Mouse (Mus musculus): ENCODE results near the gene Efl1. TPM values are rescaled to one million over a fixed set of nuclear protein-coding genes. Genes with fewer than 3 reads are reported as not detected.

Gene Efl1
- polyA plus RNA-seq, 1 experiment from 2014 or later = 20.1 TPM

GRCm38 (mm10) chr7:82794542-82794941 is 146.1 kb downstream of the Efl1 start:
- H3K4me2 ChIP-seq = no peak overlapping the region
- H3K9ac ChIP-seq = no peak overlapping the region
- H3K36me3 ChIP-seq = no peaks in the 10 kb centered on the region
- no peak overlapping the region for H3K27ac ChIP-seq
- 22% methylated on average over 1 of the region's 1 CpGs for WGBS
- H3K9me3 ChIP-seq (replicated peaks) = no peaks in the 10 kb centered on the region
- H3K27me3 ChIP-seq = no peaks in the 10 kb centered on the region
- no peak overlapping the region for H3K4me3 ChIP-seq (replicated peaks)
- ATAC-seq (replicated peaks; ENCODE audit: low FRiP score) = no peak
- no peaks in the 10 kb centered on the region for H3K4me1 ChIP-seq

- WGBS = 32% methylated on average over 4 of the region's 4 CpGs
Measured at GRCm38 (mm10) chr7:82802206-82802605, 153.8 kb downstream of the Efl1 start.

DNA sequence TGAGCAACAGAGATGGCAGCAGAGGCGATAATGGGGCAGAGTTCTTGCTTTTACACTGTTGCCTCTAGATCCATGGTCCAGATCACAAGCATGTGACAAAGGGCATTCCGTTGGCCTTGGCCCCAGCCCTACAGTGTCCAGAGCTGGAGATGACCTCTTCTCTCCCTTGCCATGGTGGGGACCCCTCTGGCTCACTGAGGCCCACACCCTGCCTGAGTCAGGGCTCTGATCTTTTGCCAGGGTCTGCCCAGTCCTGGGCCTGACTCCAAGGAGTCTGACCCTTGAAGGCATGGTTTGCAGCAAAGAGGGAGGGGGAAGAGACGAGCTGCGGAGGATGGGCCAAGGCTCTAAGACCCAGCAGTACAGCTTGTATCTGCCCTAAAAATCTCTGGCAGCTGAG is 159.8 kb downstream of the Efl1 start:
- Histone ChIP-seq H3K36me3 (no peaks in the 10 kb centered on the region), H3K27ac (no peak overlapping the region), H3K4me2 (no peak overlapping the region), H3K27me3 (peaks cover 8% of the 10 kb centered on the region; the same call in 1 of the 2 replicates), H3K4me3 (replicated peaks) (no peak overlapping the region), H3K9me3 (replicated peaks) (no peaks in the 10 kb centered on the region), H3K9ac (no peak overlapping the region), H3K4me1 (peaks cover 19% of the 10 kb centered on the region)
- WGBS = 75% methylated on average over 4 of the region's 4 CpGs
- no peak; the same call in 1 of the 2 replicates for ATAC-seq (replicated peaks; ENCODE audit: low FRiP score)

More at GRCm38 (mm10) chr7:82802206-82802605, 153.8 kb downstream of the Efl1 start:
- Histone ChIP-seq H3K9ac (no peak overlapping the region), H3K27ac (no peak overlapping the region), H3K4me1 (no peaks in the 10 kb centered on the region), H3K4me2 (no peak overlapping the region), H3K4me3 (replicated peaks) (no peak overlapping the region), H3K27me3 (no peaks in the 10 kb centered on the region), H3K36me3 (no peaks in the 10 kb centered on the region), H3K9me3 (replicated peaks) (no peaks in the 10 kb centered on the region)
- no peak for ATAC-seq (replicated peaks; ENCODE audit: low FRiP score)

DNA sequence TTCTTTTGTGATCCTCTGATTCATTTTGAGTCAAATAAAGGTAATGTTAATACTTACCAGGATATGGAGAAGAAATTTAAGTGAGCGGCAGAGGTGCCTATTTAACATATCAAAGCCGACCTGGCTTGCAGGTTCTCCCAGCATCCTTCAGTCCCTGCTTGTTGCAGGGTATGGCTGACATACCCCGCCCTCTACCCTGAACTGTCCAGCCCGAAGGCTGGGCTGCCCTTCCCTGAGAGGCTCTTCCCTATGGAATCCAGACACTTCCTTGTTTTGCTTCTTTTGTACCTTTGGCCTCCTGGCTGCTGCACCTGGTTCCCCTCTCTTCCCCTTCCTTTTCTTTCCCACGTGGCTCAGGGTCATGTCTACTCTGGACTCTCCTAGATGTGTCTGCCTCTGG is 160.7 kb downstream of the Efl1 start:
- ATAC-seq (replicated peaks; ENCODE audit: low FRiP score) = no peak
- no peaks in the 10 kb centered on the region for H3K36me3 ChIP-seq
- peaks cover 8% of the 10 kb centered on the region; the same call in 1 of the 2 replicates for H3K27me3 ChIP-seq
- WGBS = 58% methylated on average over 5 of the region's 5 CpGs
- no peaks in the 10 kb centered on the region for H3K9me3 ChIP-seq (replicated peaks)
- no peak overlapping the region for H3K4me2 ChIP-seq
- no peak overlapping the region for H3K27ac ChIP-seq
- H3K4me1 ChIP-seq = peaks cover 19% of the 10 kb centered on the region
- no peak overlapping the region for H3K4me3 ChIP-seq (replicated peaks)
- no peak overlapping the region for H3K9ac ChIP-seq

DNA sequence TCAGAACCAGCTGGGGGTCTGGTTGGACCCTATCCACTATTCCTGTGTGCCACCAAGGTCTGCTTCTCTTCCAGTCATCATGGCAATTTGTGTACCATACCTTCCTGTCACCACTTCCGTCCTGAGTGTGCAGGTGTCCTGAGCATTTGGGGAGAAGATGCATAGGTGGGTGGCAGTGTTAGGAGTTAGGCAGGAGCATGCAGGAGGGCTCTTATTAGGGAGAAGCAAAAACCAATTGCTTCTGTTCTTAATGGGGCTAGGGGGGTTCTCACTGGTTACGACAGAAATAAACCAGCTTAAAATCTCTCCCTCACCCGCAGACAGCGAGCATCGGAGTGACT is 162.4 kb downstream of the Efl1 start:
- peaks cover 8% of the 10 kb centered on the region; the same call in 1 of the 2 replicates for H3K27me3 ChIP-seq
- 39% methylated on average over 5 of the region's 5 CpGs for WGBS
- H3K4me2 ChIP-seq = peak overlapping the region; percentile 48; the same call in 1 of the 2 replicates
- no peak overlapping the region for H3K9ac ChIP-seq
- H3K4me1 ChIP-seq = peaks cover 19% of the 10 kb centered on the region
- 0 out of 2 replicates have a peak overlapping the region, but pooled peaks have one; percentile 30 for H3K27ac ChIP-seq
- no peak for ATAC-seq (replicated peaks; ENCODE audit: low FRiP score)
- H3K4me3 ChIP-seq (replicated peaks) = no peak overlapping the region
- no peaks in the 10 kb centered on the region for H3K36me3 ChIP-seq
- no peaks in the 10 kb centered on the region for H3K9me3 ChIP-seq (replicated peaks)

DNA sequence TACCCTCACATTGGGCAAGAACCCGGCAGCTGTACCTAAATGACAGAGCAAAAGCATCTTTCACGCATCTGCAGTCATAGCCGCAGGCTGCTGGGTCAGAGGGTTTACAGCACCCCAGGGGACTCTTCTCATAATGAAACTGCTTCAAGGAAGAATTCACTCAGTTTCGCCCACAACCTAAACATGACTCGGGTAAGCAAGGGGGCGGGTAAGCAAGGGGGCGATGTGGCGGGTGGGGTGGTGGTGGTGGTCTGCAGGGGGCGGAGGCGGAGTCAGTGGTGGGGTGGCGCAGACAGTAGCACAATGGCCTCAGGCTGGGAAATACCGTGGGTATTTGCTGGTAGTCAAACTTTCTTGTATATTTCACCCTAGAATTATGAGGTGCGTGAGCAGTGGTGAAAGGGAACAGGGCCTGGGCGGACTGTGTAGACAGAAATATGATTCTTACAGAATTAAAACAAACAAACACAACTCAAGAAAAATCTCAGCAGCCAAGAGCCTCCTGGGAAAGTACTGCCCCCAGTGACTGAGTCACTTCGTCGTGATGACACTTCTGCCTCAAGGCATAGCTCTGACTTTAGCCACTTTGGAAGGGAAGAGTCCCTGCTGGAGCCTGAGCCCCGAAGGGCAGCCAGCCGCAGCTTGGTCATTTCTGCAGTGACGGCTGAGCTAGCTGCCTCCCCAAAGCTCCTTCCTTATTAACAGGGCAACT is 162.9 kb downstream of the Efl1 start:
- no peak overlapping the region for H3K9ac ChIP-seq
- H3K36me3 ChIP-seq = no peaks in the 10 kb centered on the region
- 24% methylated on average over 19 of the region's 19 CpGs for WGBS
- ATAC-seq (replicated peaks; ENCODE audit: low FRiP score) = peak; percentile 40; the same call in 1 of the 2 replicates
- peak overlapping the region; percentile 30 for H3K27ac ChIP-seq
- H3K27me3 ChIP-seq = peaks cover 8% of the 10 kb centered on the region; the same call in 1 of the 2 replicates
- no peak overlapping the region for H3K4me3 ChIP-seq (replicated peaks)
- H3K9me3 ChIP-seq (replicated peaks) = no peaks in the 10 kb centered on the region
- peak overlapping the region; percentile 48 for H3K4me2 ChIP-seq
- peaks cover 19% of the 10 kb centered on the region for H3K4me1 ChIP-seq

DNA sequence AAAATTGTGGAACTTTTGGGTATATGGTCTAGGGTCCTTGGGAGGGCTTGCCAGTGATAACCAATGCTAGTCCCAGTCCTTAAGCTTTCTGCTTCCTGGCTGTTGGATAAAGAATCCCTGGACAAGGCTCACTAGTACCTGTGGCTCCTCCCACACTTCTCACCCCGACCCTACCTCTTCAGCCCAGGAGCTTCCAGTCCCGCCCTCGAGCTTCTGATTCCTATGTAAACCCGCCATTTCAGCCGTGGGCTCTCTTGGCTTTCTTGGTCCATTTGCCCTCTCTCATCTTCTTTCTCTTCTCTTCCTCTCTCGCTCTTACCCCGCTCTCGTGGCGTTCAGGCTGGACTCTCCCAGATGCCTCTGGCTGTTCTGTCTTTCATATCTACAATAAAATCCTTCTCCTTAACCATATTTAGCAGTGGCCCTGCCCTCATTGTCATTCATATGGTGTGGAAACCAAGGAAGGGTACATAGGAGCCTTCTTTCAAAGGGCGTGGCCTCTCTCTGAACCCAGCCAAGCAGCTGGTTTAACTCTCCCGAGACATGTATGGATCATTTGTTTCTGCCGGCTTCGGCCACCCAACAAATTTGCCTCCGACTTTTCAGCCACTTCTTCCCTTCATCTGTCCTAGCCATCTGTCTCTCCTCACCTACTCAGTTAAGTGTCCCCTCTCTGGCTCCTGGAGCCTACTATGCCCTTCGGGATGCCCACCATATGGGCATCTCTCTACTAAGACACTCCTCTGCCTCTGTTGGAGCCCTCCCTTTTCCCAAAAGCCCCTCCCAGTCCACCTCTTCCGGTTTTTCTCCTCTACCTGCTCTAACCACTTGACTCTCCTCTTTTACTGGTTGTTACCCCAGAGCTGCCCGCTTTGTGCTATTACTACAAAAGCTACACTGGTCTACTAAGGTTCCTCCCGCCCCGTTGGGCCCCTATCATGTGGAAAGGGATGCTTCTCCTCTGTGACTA is 164.1 kb downstream of the Efl1 start:
- Histone ChIP-seq H3K27ac (peak overlapping the region; percentile 30; the same call in 1 of the 2 replicates), H3K9me3 (replicated peaks) (no peaks in the 10 kb centered on the region), H3K4me1 (peaks cover 19% of the 10 kb centered on the region), H3K27me3 (peaks cover 8% of the 10 kb centered on the region; the same call in 1 of the 2 replicates), H3K4me2 (no peak overlapping the region), H3K4me3 (replicated peaks) (no peak overlapping the region), H3K9ac (no peak overlapping the region), H3K36me3 (no peaks in the 10 kb centered on the region)
- 78% methylated on average over 19 of the region's 19 CpGs for WGBS
- no peak for ATAC-seq (replicated peaks; ENCODE audit: low FRiP score)

- WGBS = 87% methylated on average over 7 of the region's 7 CpGs
Measured at GRCm38 (mm10) chr7:82819541-82819940, 171.1 kb downstream of the Efl1 start.

GRCm38 (mm10) chr7:82820661-82821060 is 172.2 kb downstream of the Efl1 start:
- Histone ChIP-seq H3K4me2 (no peak overlapping the region), H3K27ac (no peak overlapping the region), H3K4me3 (replicated peaks) (no peak overlapping the region), H3K9me3 (replicated peaks) (no peaks in the 10 kb centered on the region), H3K36me3 (no peaks in the 10 kb centered on the region), H3K4me1 (no peaks in the 10 kb centered on the region), H3K9ac (no peak overlapping the region), H3K27me3 (no peaks in the 10 kb centered on the region)
- ATAC-seq (replicated peaks; ENCODE audit: low FRiP score) = no peak
- 65% methylated on average over 4 of the region's 4 CpGs for WGBS

More at GRCm38 (mm10) chr7:82819541-82819940, 171.1 kb downstream of the Efl1 start:
- no peaks in the 10 kb centered on the region for H3K27me3 ChIP-seq
- no peak overlapping the region for H3K27ac ChIP-seq
- ATAC-seq (replicated peaks; ENCODE audit: low FRiP score) = no peak
- H3K9ac ChIP-seq = no peak overlapping the region
- H3K4me2 ChIP-seq = no peak overlapping the region
- H3K36me3 ChIP-seq = no peaks in the 10 kb centered on the region
- no peaks in the 10 kb centered on the region for H3K4me1 ChIP-seq
- H3K9me3 ChIP-seq (replicated peaks) = no peaks in the 10 kb centered on the region
- no peak overlapping the region for H3K4me3 ChIP-seq (replicated peaks)

- Histone ChIP-seq H3K27ac (no peak overlapping the region), H3K4me3 (replicated peaks) (no peak overlapping the region), H3K27me3 (no peaks in the 10 kb centered on the region), H3K36me3 (no peaks in the 10 kb centered on the region), H3K9me3 (replicated peaks) (no peaks in the 10 kb centered on the region), H3K4me1 (no peaks in the 10 kb centered on the region), H3K4me2 (no peak overlapping the region), H3K9ac (no peak overlapping the region)
- no peak for ATAC-seq (replicated peaks; ENCODE audit: low FRiP score)
- 68% methylated on average over 3 of the region's 3 CpGs for WGBS
Measured at GRCm38 (mm10) chr7:82821501-82821900, 173.1 kb downstream of the Efl1 start.

GRCm38 (mm10) chr7:82822528-82822927 is 174.1 kb downstream of the Efl1 start:
- Histone ChIP-seq H3K27ac (no peak overlapping the region), H3K9me3 (replicated peaks) (no peaks in the 10 kb centered on the region), H3K4me2 (no peak overlapping the region), H3K36me3 (no peaks in the 10 kb centered on the region), H3K4me3 (replicated peaks) (no peak overlapping the region), H3K27me3 (no peaks in the 10 kb centered on the region), H3K4me1 (no peaks in the 10 kb centered on the region), H3K9ac (no peak overlapping the region)
- WGBS = 36% methylated on average over 1 of the region's 1 CpGs
- no peak for ATAC-seq (replicated peaks; ENCODE audit: low FRiP score)

Measured in kidney, embryonic 15.5 days (tissue).